Comparison of ENCODE assay signal across 10 mouse cellular contexts in the genomic region with DNA sequence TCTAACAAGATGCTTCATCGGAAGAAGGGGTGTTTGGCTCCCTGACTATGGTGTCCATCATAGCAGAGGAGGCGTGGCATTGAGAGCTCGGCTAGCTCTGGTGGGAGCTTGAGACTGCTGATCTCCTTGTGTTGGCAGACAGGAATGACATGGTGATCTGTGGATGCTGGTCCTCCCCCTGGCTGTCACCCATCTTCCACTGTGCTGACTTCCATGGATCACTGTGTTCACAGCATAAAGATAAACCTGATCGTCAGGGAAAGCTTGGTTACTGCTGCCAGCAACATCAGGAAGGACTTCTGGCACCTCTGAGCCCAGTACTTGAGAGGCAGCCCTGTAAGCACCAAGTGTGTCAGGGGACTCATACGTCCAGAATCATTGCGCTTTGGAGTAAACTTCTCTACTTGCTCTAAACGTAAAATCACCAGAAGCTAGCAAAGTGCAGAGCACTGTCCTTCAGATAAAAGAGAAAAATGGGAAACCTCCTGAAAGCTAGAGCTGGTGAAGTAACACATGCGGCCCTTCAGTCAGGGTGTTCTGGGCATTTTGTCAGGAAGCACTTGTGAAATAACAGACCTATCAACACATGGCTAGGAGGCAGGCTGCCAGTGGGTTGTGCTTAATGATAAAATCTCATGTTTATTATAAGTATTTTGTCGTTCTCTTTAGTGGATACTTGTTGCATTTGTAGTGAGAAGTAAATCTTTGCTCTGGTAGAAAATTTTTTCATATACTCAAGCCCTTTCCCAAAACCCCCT. TPM values are rescaled to one million over a fixed set of nuclear protein-coding genes. Genes with fewer than 3 reads are reported as not detected.
DNase-seq lines count a peak whose midpoint lies in the region; ATAC-seq and TF ChIP-seq lines count a peak whose summit lies in the region.
"Had no signal": no experiment of that assay in that cellular context is flagged by ENCODE, and none has a peak within 500 bp of the region (broad histone marks: within the 10 kb centered on the region; RNA-seq: fewer than 3 reads in every experiment).

No protein-coding gene starts in this region.

- H3K4me1 ChIP-seq in liver, adult 2 months (ENCODE audit: control insufficient read depth, insufficient read depth, low read length), result peaks cover 23% of the 10 kb centered on the region
- H3K4me1 ChIP-seq in liver, embryonic 11.5 days (replicated peaks; ENCODE audit: control insufficient read depth, insufficient read depth, low read length), result no peaks in the 10 kb centered on the region
- H3K4me1 ChIP-seq in forebrain, embryonic 16.5 days (replicated peaks; ENCODE audit: control insufficient read depth, insufficient read depth, low read length), result no peaks in the 10 kb centered on the region
- H3K4me1 ChIP-seq: midbrain, embryonic 10.5 days; stomach, embryonic 15.5 days had no signal

- no peaks in the 10 kb centered on the region for H3K27me3 ChIP-seq in liver, adult 2 months (ENCODE audit: control insufficient read depth, insufficient read depth, low read length)
- no peaks in the 10 kb centered on the region for H3K27me3 ChIP-seq in liver, embryonic 11.5 days (replicated peaks; ENCODE audit: control insufficient read depth, insufficient read depth, low read length)
- no peaks in the 10 kb centered on the region for H3K27me3 ChIP-seq in forebrain, embryonic 16.5 days (replicated peaks; ENCODE audit: control insufficient read depth, insufficient read depth, low read length)
- H3K27me3 ChIP-seq: embryonic facial prominence, embryonic 13.5 days; stomach, embryonic 15.5 days had no signal

- ATAC-seq in liver, embryonic 11.5 days (replicated peaks; ENCODE audit: low FRiP score), result no peak
- ATAC-seq in forebrain, embryonic 16.5 days, result peak; percentile 43; the same call in 1 of the 2 replicates

- H3K36me3 ChIP-seq in liver, adult 2 months (ENCODE audit: control insufficient read depth, insufficient read depth, low read length), result peaks cover 24% of the 10 kb centered on the region
- peaks cover 17% of the 10 kb centered on the region for H3K36me3 ChIP-seq in liver, embryonic 11.5 days (ENCODE audit: control insufficient read depth, insufficient read depth, low read length)
- H3K36me3 ChIP-seq in forebrain, embryonic 16.5 days (ENCODE audit: control insufficient read depth, insufficient read depth), result peaks cover 33% of the 10 kb centered on the region

- peak; percentile 94 for DNase-seq in liver, adult 2 months (ENCODE audit: extremely low read depth, low read depth, low spot score)
- DNase-seq in liver, embryonic 11.5 days (ENCODE audit: low spot score), result no peak
- DNase-seq in heart, postnatal 25 days (ENCODE audit: low spot score), result peak; percentile 52
- DNase-seq in skeletal muscle tissue, adult 2 months (ENCODE audit: low read depth, low spot score), result peak; percentile 47
- DNase-seq in embryo, embryonic 11 days, result no peak
- no peak for DNase-seq in thymus, adult 18-20 months

- TF ChIP-seq CTCF in liver, adult 2 months (IDR thresholded peaks at IDR 0.05; ENCODE audit: low read depth, low read length), result no peak

- no peak overlapping the region for H3K4me2 ChIP-seq in liver, embryonic 11.5 days
- no peak overlapping the region for H3K4me2 ChIP-seq in forebrain, embryonic 16.5 days (ENCODE audit: low read length)
- H3K4me2 ChIP-seq: embryonic facial prominence, embryonic 13.5 days; stomach, embryonic 15.5 days had no signal

- TF ChIP-seq POLR2A in liver, adult 2 months (IDR thresholded peaks at IDR 0.05; ENCODE audit: extremely low read depth, insufficient read depth, low read length), result no peak

- H3K9ac ChIP-seq in liver, adult 2 months (ENCODE audit: low read depth, low read length), result no peak overlapping the region
- no peak overlapping the region for H3K9ac ChIP-seq in liver, embryonic 11.5 days (ENCODE audit: low read depth, low read length)
- H3K9ac ChIP-seq in forebrain, embryonic 16.5 days (replicated peaks; ENCODE audit: low read depth, low read length), result no peak overlapping the region
- H3K9ac ChIP-seq: embryonic facial prominence, embryonic 13.5 days; stomach, embryonic 15.5 days had no signal

- WGBS in liver, adult 2 months, result 36% methylated on average over 9 of the region's 9 CpGs
- 82% methylated on average over 9 of the region's 9 CpGs for WGBS in liver, embryonic 11.5 days
- WGBS in forebrain, embryonic 16.5 days, result 66% methylated on average over 9 of the region's 9 CpGs

- no peaks in the 10 kb centered on the region for H3K9me3 ChIP-seq in liver, embryonic 11.5 days (ENCODE audit: control insufficient read depth, low read length)
- no peaks in the 10 kb centered on the region for H3K9me3 ChIP-seq in forebrain, embryonic 16.5 days (ENCODE audit: control insufficient read depth, low read length)
- H3K9me3 ChIP-seq: embryonic facial prominence, embryonic 13.5 days; midbrain, embryonic 10.5 days; stomach, embryonic 15.5 days had no signal

- peak overlapping the region; percentile 29; the same call in 1 of the 2 replicates for H3K27ac ChIP-seq in liver, adult 2 months (replicated peaks; ENCODE audit: insufficient read depth, low read depth, low read length)
- H3K27ac ChIP-seq in liver, embryonic 11.5 days (ENCODE audit: low read depth, low read length), result no peak overlapping the region
- peak overlapping the region; percentile 11 for H3K27ac ChIP-seq in forebrain, embryonic 16.5 days (ENCODE audit: low read length)
- H3K27ac ChIP-seq: embryonic facial prominence, embryonic 13.5 days; midbrain, embryonic 10.5 days; stomach, embryonic 15.5 days had no signal

- no peak overlapping the region for H3K4me3 ChIP-seq in liver, adult 2 months (ENCODE audit: insufficient read depth, low read depth, low read length)
- H3K4me3 ChIP-seq in liver, embryonic 11.5 days (ENCODE audit: low read depth, low read length), result no peak overlapping the region
- H3K4me3 ChIP-seq in forebrain, embryonic 16.5 days (replicated peaks; ENCODE audit: low read length), result no peak overlapping the region
- H3K4me3 ChIP-seq: embryonic facial prominence, embryonic 13.5 days; midbrain, embryonic 10.5 days; stomach, embryonic 15.5 days had no signal

- intact Hi-C loops in heart, postnatal 25 days (cut with DNase I), result no loop called here

- no peaks in the 10 kb centered on the region; the same call in 1 of the 2 replicates for H3K79me2 ChIP-seq in liver, adult 2 months (ENCODE audit: control insufficient read depth, insufficient read depth, low read length)

RNA-seq across cellular contexts. Expression of a gene that starts 40.6 kb away (rescaled TPM):
- 0.83 and 0.87 TPM in 2 replicates for total RNA-seq in liver, adult 2 months (2014; rRNA removed)
- polyA plus RNA-seq in liver, adult 2 months (2012; rRNA removed), result 4.4 and 4.5 TPM in 2 replicates
- 1.7 and 2.2 TPM in 2 replicates for polyA plus RNA-seq in liver, embryonic 11.5 days (2014; fragmentation: Nextera tagmentation; extraction: Ambion mirVana)
- 28.0 and 30.0 TPM in 2 replicates for polyA plus RNA-seq in forebrain, embryonic 16.5 days (2015; fragmentation: Nextera tagmentation; extraction: Ambion mirVana)
- under 1 TPM in 1 of 2 experiments, not detected in 1; 0.55 TPM for total RNA-seq in heart, postnatal 25 days (2021)

Comparison
In these comparisons a context has a peak if more than half of its experiments do, and no peak if none do; other contexts are left out.
1. DNase-seq: peak in liver, adult 2 months (single experiment), heart, postnatal 25 days (single experiment) and skeletal muscle tissue, adult 2 months (single experiment); none in liver, embryonic 11.5 days (single experiment), embryo, embryonic 11 days (single experiment) and thymus, adult 18-20 months (0 of 2).